Mouse (Mus musculus) CD4-positive, CD25-positive, alpha-beta regulatory T cell, adult 2 months (primary cell): ENCODE data around the gene Cdh4.

Experiments
- DNase-seq: peaks from one replicate; pipeline ENCODE4 v3.0.0-alpha.2; 2012; ENCODE audit warnings: low read depth, low spot score

Cdh4 gene

DNA sequence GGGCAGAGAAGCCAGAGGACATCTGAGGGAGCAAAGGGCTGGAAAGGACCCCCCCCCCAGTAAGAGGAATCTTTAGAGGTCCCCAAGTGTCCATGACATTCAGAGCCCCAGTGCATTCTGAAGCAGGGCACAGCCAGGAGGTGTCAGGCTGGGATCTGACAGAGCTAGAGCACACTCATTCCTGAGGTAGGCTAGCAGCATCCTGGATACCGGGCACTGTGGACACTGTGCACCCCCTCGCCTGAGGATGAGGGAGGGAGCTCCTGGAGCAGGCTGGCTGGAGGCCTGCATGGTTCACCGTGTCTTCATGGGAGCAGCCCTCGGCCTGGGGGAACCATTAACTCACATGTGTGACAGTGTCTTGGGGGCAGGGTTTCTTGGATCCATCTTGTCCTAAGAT is 287.6 kb downstream of the Cdh4 start:
- no peak for DNase-seq

GRCm38 (mm10) chr2:179733141-179733831 is 291.1 kb downstream of the Cdh4 start:
- no peak for DNase-seq

DNA sequence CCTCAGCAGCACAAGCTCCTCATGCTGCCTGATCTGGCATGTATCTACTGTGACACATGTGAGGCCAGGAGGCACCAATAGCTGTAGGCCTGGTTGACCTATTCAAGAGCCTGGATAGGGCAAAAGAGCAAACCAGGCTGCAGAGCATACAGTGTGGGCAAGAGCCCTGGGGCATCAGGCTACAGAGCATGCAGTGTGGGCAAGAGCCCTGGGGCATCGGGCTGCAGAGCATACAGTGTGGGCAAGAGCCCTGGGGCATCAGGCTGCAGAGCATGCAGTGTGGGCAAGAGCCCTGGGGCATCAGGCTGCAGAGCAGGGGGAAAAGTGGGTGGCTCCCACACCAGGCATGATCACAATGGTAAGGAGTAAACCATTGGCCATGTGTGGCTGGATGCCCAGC is 300.2 kb downstream of the Cdh4 start:
- DNase-seq = no peak

GRCm38 (mm10) chr2:179742828-179743227 is 300.6 kb downstream of the Cdh4 start:
- DNase-seq = no peak

GRCm38 (mm10) chr2:179746491-179746890 is 304.3 kb downstream of the Cdh4 start:
- DNase-seq = no peak

DNA sequence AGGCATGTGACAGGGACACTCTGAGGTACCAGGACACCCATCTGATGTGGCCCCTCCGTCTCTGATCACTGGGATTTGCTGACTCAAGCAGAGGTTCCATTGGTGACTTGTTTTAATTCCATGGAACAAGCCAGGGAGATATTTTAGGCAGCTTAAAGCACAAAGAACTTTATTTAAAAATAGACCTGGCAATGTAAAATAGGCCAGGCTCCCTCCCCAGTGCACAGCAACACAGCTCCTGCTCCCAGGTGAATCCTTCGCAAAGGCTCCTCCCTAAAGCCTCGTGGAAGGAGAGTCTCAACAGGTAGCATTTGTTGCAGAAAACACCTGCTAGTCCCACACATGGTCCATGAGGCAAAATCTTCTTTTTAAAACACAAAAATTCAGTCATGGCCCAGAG is 307.2 kb downstream of the Cdh4 start:
- DNase-seq = no peak

- no peak for DNase-seq
Observed at GRCm38 (mm10) chr2:179753811-179754210, 311.6 kb downstream of the Cdh4 start.

DNA sequence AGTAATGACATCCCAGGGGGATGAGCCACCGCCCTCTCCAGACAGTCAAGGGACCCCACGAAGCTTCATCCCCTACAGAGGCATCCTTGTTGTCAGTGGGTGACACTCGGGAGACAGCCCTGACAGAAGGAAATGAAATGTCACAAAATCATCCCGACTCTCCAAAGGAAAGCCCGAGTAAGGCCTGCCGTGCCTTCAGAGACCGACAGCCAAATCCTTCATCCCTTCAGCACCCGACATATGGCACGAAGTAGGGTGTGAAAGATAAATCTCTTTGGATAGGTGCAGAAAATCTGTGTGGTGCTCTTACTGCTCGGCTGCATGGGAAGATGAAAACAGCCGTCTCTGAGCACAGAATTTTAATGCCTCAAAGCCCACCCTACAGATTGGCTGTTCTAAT is 312.5 kb downstream of the Cdh4 start:
- DNase-seq = no peak

GRCm38 (mm10) chr2:179761718-179762441 is 319.6 kb downstream of the Cdh4 start:
- DNase-seq = no peak

DNA sequence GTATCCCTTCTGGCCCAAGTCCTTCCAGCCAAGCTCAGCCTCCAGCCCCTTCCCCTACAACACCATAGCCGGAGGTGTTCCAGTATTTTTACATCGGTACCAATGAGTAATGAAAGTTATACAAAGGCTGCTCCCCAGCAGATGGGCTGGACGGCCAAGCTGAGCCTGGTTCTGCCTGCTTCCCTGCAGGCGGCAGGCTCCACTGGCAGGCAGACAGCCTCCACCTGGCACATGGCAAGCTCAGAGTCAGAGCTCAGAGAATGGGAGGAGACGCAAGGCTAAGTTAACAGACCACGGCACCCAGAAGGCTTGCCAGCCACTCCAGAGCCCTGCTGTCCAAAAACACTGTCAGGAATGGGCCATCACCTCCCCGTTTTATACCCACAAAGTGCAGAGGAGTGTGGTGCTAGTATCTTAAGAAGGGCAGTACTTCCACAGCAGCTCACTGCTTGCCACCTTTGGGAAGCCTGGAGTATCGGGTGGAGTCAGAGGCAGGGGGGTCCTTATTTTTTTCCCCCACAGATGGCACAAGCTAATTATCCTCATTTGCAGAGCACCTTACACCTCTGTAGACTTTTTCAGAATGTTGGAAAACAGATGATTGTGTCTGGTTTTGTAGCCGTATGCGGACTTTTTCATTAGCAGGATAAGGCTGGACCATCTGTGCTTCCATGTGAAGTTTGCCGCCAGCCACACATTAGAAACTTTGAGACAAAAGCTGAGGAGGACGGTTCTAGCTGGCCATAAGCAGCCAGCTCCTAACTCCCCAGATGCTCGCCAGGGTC is 320.5 kb downstream of the Cdh4 start:
- no peak for DNase-seq

DNA sequence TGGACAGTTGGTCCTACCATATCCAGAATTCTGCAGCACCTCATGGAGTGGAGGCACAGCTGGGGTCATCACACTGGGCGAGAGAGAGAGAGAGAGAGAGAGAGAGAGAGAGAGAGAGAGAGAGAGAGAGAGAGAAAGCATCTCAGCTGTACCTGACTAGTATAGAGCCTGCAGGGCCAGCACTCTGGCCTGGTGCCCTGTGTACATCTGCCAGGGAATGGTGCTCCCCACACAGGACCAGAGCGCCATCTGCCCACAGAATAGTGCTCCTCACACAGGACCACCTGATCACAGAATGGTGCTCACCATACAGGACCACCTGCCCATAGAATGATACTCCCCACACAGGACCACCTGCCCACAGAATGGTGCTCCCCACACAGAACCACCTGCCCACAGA is 322.2 kb downstream of the Cdh4 start:
- DNase-seq = no peak

GRCm38 (mm10) chr2:179766664-179767526 is 324.7 kb downstream of the Cdh4 start:
- no peak for DNase-seq

DNA sequence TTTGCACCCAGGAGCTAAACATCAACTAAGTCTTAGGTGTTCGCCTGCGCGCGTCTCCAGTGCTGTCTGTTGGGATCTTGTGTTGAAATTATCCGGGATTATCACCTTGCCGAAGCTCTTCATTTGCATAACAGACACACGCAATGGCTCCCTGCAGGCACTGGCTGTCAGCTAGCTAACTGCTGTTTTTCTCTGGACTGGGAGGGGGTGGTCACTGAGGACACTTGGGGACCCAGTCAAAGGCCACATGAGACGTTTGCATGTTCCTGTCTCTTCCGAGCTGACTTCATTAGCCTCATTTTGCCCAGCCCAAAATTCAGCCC is 325.3 kb downstream of the Cdh4 start:
- no peak for DNase-seq

GRCm38 (mm10) chr2:179769137-179769536 is 326.9 kb downstream of the Cdh4 start:
- no peak for DNase-seq

DNA sequence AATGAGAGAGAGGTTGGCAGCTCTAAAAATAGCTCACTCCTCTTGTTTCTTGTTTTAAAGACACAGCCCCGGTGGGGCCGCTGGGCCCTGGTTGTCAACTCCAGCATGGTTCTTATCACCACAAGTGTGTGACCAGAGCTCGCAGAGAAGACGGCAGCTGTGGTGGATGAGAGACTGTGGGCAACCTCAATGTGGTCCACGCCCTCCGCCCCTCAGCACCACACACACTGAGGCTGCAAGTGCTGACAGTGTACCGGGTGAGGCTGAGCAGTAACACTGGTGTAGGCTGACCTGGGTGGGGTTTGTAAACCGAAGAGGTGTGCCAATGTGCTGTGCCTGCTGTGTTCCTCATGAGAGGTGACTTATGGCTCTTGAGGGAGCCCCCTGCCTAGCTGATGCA is 327.7 kb downstream of the Cdh4 start:
- DNase-seq = no peak

DNA sequence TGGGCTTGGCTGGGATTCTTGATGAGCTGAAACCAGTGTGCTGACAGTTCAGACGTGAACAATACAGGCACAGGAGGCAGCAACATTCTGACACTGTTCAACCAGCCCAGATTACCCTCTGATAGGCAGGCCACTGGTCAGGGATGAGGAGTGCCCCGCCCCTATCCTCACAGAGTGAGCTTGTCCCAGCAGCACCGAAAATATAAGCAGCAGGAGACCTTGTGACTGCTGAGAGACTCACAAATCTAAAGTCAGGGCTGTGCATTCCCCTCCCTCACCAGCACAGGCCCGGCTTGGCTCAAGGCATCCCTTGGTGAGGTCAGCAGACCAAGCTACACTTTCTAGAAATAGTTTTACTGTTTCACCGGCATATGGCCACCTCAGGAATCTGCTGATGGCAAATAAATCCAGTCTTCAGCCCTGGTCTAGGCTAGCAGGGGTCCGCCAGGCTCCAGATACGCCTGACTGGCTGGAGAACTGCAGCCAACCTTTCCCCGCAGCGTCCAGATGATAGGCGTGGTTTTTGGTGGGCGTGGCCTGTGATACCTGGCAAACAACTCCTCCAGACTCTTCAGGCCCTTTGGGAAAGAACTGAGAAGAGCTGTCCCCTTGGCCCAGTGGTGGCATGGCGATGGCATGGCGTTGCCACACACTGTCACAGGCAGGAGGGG is 332.3 kb downstream of the Cdh4 start:
- DNase-seq = no peak

GRCm38 (mm10) chr2:179775999-179776705 is 333.9 kb downstream of the Cdh4 start:
- DNase-seq = no peak

GRCm38 (mm10) chr2:179779266-179779665 is 337.0 kb downstream of the Cdh4 start:
- no peak for DNase-seq

DNA sequence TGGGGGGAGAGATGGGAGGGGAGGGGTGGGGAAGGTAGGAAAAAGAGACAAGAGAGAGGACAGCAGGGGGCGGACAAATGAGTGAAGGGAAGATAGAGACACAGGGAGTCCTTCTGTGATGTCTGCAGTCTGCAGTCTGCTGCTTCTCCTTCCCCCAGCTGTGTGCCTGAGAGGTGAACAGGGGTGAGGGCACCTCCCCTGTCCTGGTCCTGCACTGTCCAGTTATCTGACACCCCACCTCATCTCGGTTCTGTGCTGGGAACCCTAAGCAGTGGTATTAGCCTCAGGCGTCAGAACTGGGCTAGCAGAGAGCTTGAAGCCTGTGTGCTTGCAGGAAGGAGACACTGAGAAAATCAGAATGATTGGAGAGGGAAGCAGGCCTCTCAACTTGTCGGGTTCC is 338.7 kb downstream of the Cdh4 start:
- no peak for DNase-seq

DNA sequence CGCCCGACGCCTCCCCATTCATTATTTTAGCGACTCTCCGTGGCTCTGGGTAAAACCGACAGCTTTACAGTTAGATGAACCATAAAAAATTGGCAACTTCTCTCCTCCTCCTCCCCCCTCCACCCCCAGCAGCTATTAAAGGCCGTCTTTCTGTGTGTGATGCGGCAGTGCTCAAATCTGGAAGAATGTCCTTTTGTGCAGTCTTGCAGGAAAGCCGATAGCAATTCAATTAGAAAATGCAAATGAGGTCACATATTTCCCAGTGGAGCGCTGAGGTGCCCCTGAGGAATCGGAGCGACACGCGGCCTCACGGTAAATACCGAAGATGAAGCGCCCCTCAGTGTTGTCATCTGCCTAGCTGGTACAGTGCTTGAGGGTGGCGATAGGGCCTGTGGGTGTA is 345.0 kb downstream of the Cdh4 start:
- DNase-seq = no peak

DNA sequence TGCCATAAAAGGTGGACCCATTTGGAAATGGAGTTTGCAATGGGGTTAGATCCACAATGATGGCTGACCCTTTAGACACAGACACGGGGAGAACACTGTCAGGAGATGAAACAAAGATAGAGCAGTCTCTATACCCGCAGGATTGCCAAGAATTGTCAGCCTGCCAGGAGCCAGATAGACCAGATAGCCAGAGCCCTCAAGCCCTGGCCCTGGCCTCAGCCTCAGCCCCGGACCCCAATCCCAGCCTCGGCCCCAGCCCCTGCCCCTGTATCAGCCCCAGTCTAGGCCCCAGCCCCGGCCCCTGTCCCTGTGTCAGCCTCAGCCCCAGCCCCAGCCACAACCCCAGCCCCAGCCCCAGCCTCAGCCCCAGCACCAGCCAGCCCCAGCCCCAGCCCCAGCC is 345.6 kb downstream of the Cdh4 start:
- no peak for DNase-seq
